Mouse (Mus musculus) MN1 (cell line): ENCODE data around the gene Arhgap29.
A peak's percentile ranks its signal among the peaks of the same experiment; 100 is the strongest.

Source experiments
- DNase-seq: peaks from one replicate; pipeline ENCODE4 v3.0.0-alpha.2; 2016; ENCODE audit warnings: low spot score

The Arhgap29 gene

DNA sequence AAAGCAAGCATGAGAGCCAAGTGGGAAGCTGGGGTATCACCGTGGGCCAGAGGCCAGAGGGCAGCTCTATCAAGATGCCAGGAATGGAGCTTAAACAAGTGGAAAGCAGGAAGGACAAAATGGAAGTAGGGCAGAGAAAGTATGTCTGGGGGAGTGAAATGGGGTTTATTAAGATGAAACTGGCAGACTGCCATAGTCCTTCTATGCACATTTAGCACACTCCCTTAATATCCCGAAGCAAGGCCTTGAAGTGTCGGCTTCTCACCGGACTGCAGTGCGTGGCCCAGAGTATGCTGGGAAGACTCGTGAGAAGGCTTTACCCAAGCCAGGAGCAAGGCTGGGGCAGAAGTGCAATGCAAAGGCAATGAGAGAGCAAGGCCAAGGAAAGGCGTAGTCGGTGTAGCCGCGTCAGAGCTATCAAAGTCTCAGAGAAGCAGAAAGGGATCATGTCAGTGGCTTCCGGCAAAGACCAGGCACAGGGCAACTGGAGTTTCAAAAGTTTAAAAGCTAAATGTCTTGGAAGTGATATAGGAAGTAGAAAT is 11.1 kb upstream of the Arhgap29 start:
- DNase-seq, result no peak

DNA sequence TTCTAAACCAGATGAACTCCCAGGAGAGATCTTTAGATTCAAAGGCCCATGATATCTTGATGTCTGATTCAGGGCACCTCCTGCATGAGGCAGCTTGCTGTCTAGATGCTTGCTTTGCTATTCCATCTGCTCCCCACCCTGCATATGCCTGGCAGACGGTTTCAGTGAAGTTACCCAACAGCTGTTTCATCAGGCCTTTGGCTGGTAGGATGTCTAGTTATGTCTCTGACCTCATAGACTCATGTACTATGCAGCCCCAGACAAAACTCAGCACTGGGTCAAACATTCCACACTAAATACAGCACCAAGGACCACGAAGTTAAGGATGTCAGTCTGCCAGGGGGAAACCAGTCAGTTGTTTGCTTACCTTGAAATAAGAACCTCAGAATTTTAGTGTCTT is 6.4 kb upstream of the Arhgap29 start:
- DNase-seq, result no peak

DNA sequence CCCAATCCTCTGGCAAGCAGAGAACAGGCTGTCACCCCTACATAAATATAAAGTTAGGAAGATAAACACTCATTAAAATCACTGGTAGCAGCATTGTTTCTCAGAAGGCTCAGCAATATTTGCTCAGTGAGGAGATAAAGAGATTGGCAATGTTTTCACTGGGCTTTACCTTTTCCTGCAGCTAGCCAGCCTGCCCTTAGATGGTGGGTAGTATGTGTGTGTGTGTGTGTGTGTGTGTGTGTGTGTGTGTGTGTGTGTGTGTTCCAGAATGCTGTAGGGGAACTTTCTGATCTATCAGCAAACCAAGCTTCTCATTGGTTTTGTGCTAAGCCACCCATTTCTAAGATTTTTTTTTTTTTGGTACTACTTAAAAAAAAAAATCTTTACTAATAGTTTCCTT is 5.6 kb upstream of the Arhgap29 start:
- DNase-seq, result no peak

GRCm38 (mm10) chr3:121950139-121950538 is 2.2 kb upstream of the Arhgap29 start:
- no peak for DNase-seq

DNA sequence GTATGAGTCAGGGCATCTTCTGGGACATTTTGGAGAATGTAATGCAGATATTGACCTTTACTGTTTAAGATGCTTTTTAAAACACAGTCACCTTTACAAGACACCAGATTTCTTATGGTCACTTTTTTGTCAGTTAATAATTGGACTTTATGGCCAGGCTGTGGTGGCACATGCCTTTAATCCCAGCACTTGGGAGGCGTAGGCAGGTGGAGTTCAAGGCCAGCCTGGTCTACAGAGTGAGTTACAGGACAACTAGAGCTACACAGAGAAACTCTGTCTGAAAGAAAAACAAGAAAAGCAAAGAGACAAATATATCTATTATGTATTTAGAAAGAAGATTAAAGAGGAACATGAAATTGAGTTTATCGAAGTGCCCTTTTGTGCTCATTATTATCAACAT is 1.2 kb upstream of the Arhgap29 start:
- DNase-seq, result no peak

GRCm38 (mm10) chr3:121953049-121953432 is 700 bp downstream of the Arhgap29 start:
- no peak for DNase-seq

- no peak for DNase-seq
Observed at GRCm38 (mm10) chr3:121953433-121954161, 1.3 kb downstream of the Arhgap29 start.

DNA sequence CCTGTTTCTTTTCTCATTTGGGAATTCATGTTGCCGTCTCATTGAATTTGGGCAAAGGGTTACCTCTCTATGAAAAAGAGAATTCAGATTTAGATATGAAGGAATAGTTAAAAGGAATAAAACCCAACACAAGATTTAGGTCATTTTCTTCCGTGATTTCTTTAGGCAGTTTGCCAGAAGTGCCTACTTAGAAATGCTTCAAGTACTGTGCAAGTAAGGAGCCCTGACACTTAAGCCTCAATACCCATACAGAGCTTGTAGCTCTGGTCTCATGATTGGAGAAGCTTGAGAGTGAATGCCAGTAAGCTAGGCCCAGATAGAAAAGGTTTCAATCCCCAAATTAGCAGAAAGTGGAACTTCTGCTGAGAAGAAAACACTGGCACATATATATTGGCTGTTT is 2.1 kb downstream of the Arhgap29 start:
- DNase-seq, result no peak

DNA sequence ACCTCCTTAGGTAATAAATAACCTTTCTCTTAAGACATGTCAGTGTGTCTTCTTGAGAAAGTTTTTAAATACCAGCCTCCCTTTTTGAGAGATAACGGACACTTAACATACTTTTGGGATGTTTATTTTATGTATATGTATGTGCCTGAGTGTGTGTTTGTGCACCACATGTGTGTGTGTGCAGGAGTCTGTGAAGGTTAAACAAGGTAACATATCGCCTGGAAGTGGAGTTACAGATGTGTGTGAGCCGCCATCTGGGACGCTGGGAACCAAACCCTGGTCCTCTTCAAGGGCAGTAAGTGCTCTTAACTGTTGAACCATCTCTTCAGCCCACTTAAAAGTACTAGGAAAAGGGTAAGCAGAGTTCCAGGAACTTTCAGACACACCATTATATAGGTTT is 3.2 kb downstream of the Arhgap29 start:
- DNase-seq, result no peak

- DNase-seq, result no peak
Observed at GRCm38 (mm10) chr3:121956789-121957188, 4.4 kb downstream of the Arhgap29 start.

- no peak for DNase-seq
Observed at GRCm38 (mm10) chr3:121957606-121958344, 5.4 kb downstream of the Arhgap29 start.

DNA sequence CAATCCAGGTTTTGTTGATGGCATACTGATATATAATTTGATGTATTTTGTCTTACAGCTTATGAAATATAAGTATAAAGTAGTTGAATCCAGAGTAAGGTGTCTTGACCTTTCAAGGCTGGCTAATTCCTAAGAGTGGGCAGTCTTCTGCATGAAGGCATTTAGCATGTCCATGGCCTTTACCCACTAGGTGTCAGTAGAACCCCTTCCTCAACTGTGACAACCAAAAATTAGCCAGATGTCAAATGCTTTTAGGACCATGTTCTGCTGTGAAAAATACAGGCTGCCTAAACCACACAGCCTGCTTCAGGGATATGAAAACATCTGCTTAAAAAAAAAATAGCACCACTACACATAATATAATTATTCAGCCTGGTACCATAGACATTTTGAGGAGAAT is 11.8 kb downstream of the Arhgap29 start:
- peak; percentile 55 for DNase-seq

- DNase-seq, result peak; percentile 6
Observed at GRCm38 (mm10) chr3:121967681-121968476, 15.5 kb downstream of the Arhgap29 start.

DNA sequence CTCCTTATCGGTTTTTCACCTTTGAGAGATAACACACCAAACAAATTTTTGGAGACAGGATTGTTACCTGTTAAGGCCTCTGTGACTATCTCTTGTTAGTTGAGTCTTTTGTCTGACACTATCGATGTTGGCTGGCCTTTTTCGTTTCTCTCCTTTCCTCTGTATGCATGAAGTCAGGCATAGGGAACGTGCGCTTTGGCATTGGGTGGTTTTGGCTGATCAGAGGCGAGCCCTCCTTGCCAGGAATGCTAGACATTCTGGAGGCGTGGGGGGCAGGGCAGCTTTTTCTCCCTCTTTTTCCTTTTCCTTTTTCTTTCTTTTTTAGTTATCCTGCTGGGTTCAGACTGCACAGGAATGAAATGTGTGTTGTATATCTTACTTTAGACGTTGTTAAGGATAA is 16.3 kb downstream of the Arhgap29 start:
- no peak for DNase-seq

DNA sequence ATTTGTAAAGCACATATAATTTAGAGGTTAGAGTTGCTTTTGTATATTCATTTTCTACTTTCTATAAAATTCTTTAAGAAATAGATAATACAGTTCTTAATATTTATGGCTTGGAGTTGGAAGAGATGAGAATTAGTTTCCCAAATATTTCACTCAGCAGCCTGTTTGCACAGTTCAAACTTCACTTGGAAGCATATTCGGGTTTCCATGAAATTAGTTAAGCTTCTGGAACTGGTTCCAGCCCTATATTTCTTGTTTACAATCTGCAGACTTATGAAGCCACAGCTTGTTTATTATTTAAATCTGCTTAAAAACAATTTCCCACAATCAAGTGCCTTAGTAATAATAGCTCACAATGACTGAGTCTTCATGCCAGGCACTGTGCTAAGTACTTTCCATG is 17.1 kb downstream of the Arhgap29 start:
- DNase-seq, result no peak

- no peak for DNase-seq
Observed at GRCm38 (mm10) chr3:121973761-121974160, 21.4 kb downstream of the Arhgap29 start.

DNA sequence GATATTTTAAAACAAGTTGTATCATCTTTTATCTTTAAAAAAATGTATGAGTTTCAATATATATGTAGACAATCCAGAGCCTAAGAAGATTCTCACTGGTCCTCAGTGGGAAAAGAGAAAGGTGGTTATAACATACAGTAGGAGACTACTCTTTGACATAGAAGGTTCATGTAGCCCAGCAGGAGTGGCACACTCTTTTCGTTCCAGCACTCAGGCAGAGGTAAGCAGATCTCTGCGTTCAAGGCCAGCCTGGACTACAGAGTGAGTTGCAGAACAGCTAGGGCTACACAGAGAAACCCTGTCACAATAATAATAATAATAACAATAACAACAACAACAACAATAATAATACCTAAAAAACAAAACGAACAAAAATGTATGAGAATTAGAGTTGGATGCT is 23.0 kb downstream of the Arhgap29 start:
- DNase-seq, result no peak

DNA sequence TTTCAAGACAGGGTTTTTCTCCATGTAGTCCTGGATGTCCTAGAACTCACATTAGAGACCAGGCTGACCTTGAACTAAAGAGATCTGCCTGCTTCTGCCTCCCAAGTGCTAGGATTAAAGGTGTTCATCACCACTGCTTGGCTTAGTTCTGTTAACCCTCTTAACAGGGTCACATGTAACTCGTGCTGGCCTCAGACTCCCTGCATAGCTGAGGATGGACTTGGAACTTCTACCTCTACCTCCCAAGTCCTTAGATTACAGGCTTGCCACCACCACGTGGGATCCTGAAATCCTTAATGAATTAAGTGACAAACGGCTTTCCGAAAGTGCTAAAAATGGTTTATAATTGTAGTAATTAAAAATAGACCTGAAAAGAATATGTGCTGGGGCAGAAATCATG is 29.0 kb downstream of the Arhgap29 start:
- no peak for DNase-seq

- no peak for DNase-seq
Observed at GRCm38 (mm10) chr3:121982450-121982849, 30.1 kb downstream of the Arhgap29 start.

DNA sequence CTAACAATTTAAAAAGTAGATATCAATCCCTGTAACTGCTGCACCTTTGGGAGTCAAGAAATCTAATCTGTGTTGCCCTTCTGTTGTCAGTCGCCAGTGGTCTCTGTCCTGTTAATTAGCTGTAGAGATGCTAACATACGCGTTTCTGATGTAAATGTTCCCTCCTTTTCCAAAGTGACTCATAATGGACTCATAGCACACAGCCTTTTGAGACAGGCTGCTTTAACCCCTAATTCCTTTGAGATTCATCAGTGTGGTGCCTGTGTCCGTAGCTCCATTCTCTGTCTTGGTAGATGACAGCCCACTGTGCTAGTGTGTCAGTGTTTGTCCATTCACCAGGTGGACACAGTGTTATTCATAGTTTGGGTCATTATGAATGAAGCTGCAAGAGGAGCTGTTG is 42.8 kb downstream of the Arhgap29 start:
- DNase-seq, result no peak

DNA sequence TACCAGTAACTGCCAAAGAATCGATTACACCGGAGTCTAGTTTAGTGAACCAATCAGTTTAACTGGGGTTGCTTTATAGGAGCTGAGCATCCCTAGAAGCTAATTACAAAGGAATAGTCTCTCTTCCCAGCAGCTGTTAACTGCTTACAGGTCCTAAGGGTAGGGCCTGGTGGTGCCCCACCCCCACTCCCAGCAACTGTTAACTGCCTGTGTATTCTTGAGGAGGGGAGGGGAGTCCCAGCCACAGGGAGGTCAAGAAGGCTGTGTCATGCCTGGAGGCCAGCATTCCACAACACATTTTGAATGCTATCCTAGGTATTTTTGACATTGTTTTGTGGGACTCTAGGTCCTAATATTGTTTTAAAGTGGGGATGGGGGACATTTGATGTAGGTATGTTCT is 47.6 kb downstream of the Arhgap29 start:
- no peak for DNase-seq

DNA sequence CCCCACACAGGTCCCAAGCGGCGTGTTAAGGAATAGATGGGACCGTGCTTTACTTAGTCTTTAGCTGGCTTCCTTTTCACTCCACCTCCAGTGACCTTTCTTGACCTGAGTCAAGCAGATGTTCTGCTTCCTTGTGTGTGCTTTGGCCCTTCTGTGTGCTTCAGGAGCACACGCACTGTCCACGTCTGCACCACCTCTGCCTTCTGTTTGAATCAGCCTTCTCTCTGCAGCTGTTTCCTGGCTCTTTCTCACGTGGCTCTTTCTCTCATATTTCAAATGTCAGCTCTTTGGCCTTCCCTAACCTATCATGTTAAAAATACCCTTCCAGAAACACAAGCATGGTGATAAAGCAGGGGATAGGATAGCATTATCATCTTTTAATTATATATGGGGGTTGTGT is 49.2 kb downstream of the Arhgap29 start:
- no peak for DNase-seq

DNA sequence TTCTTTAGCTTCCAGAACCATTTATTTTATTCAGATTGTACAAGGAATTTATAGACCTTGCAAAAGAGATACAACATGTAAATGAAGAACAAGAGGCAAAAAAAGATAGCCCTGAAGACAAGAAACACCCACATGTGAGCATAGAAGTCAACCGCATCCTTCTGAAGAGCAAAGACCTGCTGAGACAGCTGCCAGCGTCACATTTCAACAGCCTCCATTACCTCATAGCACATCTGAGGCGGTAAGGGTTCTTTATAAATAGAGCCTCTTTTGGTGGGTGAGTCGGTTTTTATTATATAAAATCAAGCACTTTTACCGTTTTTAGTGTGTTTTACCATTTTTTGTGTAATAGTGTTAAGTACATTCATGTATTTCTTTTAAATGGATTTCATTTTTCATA is 57.5 kb downstream of the Arhgap29 start:
- no peak for DNase-seq
